Comparison of ENCODE assay signal across 21 mouse cellular contexts in the genomic region with DNA sequence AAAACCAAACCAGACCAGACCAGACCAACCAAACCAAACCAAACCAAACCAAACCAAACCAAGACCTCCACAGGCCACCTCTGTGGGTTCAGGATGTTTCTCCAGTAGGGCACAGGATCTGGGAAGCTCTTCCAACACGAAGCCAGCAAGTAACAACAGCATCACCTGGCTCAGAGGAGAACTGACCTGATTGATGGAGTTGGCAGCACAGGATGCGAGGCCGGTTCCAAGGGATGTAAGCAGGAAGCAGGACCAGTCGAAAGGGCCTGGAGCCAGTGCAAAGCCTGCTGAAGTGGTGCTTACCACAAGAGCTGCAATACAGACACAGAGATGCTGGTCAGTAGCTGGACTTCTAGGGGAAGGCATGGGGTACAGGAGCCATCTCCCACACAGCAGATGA.
"Had no signal": no experiment of that assay in that cellular context is flagged by ENCODE, and none has a peak within 500 bp of the region (broad histone marks: within the 10 kb centered on the region; RNA-seq: fewer than 3 reads in every experiment).

No protein-coding gene starts in this region.

- H3K27ac ChIP-seq: kidney, embryonic 15.5 days; left cerebral cortex, adult 2 months; liver, embryonic 14.5 days; lung, embryonic 15.5 days; macrophage; midbrain, embryonic 12.5 days; midbrain, embryonic 15.5 days; neural tube, embryonic 12.5 days; neural tube, embryonic 15.5 days; stomach, postnatal 0 days had no signal

- ATAC-seq: midbrain, embryonic 15.5 days had no signal

- H3K27me3 ChIP-seq: kidney, embryonic 15.5 days; lung, embryonic 15.5 days; midbrain, embryonic 15.5 days; neural tube, embryonic 12.5 days; neural tube, embryonic 15.5 days had no signal

- H3K4me2 ChIP-seq: kidney, embryonic 15.5 days; lung, embryonic 15.5 days; midbrain, embryonic 12.5 days; midbrain, embryonic 15.5 days; neural tube, embryonic 12.5 days; neural tube, embryonic 15.5 days had no signal

- H3K9me3 ChIP-seq: kidney, embryonic 15.5 days; lung, embryonic 15.5 days; midbrain, embryonic 12.5 days; midbrain, embryonic 15.5 days; neural tube, embryonic 12.5 days; neural tube, embryonic 15.5 days had no signal

- H3K4me3 ChIP-seq: kidney, embryonic 15.5 days; left cerebral cortex, adult 2 months; lung, embryonic 15.5 days; midbrain, embryonic 12.5 days; midbrain, embryonic 15.5 days; neural tube, embryonic 12.5 days; neural tube, embryonic 15.5 days had no signal

- H3K4me1 ChIP-seq: kidney, embryonic 15.5 days; lung, embryonic 15.5 days; midbrain, embryonic 15.5 days had no signal

- H3K36me3 ChIP-seq: kidney, embryonic 15.5 days; midbrain, embryonic 15.5 days had no signal

- H3K9ac ChIP-seq: kidney, embryonic 15.5 days; liver, embryonic 14.5 days; lung, embryonic 15.5 days; midbrain, embryonic 12.5 days; midbrain, embryonic 15.5 days; neural tube, embryonic 12.5 days; neural tube, embryonic 15.5 days had no signal

- DNase-seq: kidney, postnatal 10 days; kidney, postnatal 36 days; layer of hippocampus, postnatal 36 days; lung, adult 18-20 months; lung, postnatal 10 days; right cerebral cortex, adult 18-20 months; right cerebral cortex, postnatal 14 days; right cerebral cortex, postnatal 4 days; thymus, adult 2 months; thymus, postnatal 14 days; thymus, postnatal 4 days had no signal
